Mouse (Mus musculus) lung, postnatal 0 days (tissue): ENCODE results near the gene Dlgap4.

ENCODE experiments used
- CTCF ChIP-seq: IDR thresholded peaks from 2 replicates; pipeline ENCODE4 v1.5.1; 2016; ENCODE audit warnings: antibody characterized with exemption, mild to moderate bottlenecking
- EP300 ChIP-seq: IDR thresholded peaks from 2 replicates; pipeline ENCODE4 v1.6.1; 2016; ENCODE audit warnings: antibody characterized with exemption, mild to moderate bottlenecking, control low read depth

- TF ChIP-seq CTCF: no peak
- TF ChIP-seq EP300: no peak
Measured at GRCm38 (mm10) chr2:156655626-156656025, 42.1 kb downstream of the Dlgap4 start.
